Mouse (Mus musculus): Measurements from ENCODE around the gene Mast3. TPM values are rescaled to one million over a fixed set of nuclear protein-coding genes. Genes with fewer than 3 reads are reported as not detected.
A peak's percentile ranks its signal among the peaks of the same experiment; 100 is the strongest.

Mast3 gene
- total RNA-seq, 2 experiments from 2014 or later: 468 to 473 TPM

DNA sequence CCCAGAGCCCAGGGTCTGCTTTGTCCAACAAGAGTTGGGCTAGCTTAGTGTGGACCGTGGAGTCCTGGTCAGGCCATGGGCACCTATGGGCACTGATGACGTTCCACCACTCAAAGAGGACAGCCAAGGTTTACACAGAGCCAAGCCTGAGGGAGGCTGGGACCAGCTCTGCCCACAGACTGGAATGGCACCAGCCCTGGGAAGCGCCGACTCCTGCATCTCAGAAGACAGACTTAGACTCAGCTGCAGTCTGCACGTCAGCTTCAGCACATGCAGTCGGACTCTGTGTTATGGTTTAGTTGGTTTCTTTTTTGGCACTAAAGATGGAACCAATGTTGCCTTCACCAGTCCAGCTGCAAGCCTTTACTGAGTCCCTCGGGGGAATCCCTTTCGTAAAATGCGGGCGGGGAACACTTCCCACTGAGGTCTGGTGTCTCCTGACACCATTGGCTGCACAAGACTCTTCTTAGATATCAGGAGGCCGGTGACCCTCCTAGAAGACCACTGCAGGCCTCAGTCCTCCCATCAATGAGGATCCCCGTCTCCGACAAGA is 54.6 kb downstream of the Mast3 start:
- no peak for DNase-seq (ENCODE audit: low spot score in 2 of 2)
- TF ChIP-seq CTCF (conservative IDR thresholded peaks at IDR 0.05): no peak
- Histone ChIP-seq H3K4me3 (no peak overlapping the region), H3K27ac (no peak overlapping the region)

DNA sequence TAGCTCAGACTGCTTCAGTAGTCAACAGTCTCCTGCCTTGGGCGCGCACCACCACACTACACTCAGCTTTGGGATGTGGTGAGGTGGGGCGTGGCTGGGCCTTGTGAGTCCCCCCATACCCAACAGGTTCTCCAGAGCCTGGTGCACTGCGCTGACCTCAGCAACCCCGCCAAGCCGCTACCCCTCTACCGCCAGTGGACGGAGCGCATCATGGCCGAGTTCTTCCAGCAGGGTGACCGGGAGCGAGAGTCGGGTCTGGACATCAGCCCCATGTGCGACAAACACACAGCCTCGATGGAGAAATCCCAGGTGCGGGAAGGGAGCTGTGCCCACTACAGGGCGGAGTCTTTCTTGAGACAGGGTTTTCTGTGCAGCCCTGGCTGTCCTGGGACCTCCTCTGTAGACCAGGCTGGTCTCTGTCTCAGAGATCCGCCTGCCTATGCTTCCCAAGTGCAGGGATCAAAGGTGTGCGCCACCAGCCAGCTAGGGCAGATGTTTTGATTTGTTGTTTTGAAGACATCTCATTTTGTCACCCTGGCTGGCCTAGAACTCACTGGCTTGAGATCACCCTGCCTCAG is 55.7 kb downstream of the Mast3 start:
- no peak for DNase-seq (ENCODE audit: low spot score in 2 of 2)
- H3K27ac ChIP-seq: no peak overlapping the region
- no peak overlapping the region for H3K4me3 ChIP-seq
- no peak for TF ChIP-seq CTCF (conservative IDR thresholded peaks at IDR 0.05)

DNA sequence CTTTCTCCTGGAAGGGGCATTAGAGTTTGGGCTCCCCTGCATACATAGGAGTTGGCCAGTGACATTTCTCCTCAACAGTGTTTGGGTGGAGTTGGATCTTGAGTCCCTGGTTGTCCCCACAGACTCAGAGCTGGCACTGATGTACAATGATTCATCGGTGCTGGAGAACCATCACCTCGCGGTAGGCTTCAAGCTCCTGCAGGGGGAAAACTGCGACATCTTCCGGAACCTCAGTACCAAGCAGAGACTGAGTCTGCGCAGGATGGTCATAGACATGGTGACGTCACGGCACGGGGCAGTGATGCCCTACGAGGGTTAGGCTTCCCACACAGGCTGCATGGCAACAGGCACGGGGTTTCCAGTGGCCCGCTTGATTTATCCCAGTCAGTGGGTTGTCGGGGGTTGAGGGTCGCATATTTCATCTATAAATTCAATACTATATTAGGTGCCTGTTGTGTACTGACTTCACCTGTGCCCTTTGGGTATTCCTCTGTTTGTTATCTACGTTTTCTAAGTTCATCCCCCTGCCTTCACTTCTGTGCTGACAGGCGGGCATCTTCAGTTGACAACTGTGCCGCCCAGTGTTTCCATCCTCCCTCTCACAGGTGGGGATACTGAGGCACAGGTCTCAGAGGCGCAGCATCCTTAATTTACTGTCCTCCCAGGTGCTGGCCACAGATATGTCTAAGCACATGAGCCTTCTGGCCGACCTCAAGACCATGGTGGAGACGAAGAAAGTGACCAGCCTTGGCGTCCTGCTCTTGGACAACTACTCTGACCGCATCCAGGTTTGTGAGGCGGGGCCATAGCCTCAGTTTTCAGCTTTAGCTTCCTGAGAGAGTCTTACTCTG is 56.4 kb downstream of the Mast3 start:
- no peak for TF ChIP-seq CTCF (conservative IDR thresholded peaks at IDR 0.05)
- Histone ChIP-seq H3K4me3 (no peak overlapping the region), H3K27ac (no peak overlapping the region)
- DNase-seq (ENCODE audit: low spot score in 2 of 2): no peak

DNA sequence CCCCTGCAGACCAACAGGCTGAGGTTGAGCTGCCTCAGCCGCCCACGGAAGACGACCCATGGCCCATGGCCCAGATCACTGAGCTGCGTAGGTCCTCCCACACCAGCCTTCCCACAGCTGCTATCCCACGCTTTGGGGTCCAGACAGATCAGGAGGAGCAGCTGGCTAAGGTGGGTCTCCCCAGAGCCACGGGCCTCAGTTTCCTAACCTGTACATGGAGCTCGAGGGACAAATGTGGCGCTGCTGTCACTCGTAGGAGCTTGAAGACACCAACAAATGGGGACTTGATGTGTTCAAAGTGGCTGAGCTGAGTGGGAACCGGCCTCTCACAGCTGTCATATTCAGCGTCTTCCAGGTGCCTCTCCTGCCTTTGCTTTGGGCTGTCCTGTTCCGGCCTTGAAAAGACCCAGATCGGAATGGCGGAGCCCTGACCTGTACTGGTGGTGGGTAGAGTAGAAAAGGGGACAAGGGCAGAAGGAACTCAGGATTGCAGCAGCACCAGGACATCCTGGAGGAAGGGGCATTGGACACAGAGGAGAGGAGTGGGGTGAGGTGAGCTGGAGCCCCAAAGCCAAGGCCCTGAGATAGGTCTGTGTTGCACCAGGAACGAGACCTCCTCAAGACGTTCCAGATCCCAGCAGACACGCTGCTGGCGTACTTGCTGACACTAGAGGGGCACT is 57.5 kb downstream of the Mast3 start:
- Histone ChIP-seq H3K4me3 (no peak overlapping the region), H3K27ac (no peak overlapping the region)
- no peak for DNase-seq (ENCODE audit: low spot score in 2 of 2)
- no peak for TF ChIP-seq CTCF (conservative IDR thresholded peaks at IDR 0.05)

DNA sequence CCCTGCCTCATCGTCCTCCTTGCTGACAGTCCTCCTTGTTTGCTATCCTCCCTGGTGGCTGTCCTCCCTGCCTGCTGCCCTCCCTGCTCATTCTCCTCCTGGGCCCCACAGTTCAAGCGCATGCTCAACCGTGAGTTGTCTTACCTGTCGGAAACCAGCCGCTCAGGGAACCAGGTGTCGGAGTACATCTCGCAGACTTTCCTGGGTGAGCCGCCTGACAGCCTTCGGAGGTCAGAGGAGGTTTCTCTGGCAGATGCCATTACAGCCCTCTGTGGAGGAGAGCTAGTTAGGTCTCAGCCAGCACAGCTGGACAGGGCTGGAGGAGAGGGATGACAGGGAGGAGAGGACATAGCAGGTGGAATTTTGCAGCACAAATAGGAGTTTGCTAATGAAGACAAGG is 58.2 kb downstream of the Mast3 start:
- no peak overlapping the region for H3K27ac ChIP-seq
- DNase-seq (ENCODE audit: low spot score in 2 of 2): no peak
- no peak overlapping the region for H3K4me3 ChIP-seq
- TF ChIP-seq CTCF (conservative IDR thresholded peaks at IDR 0.05): no peak

DNA sequence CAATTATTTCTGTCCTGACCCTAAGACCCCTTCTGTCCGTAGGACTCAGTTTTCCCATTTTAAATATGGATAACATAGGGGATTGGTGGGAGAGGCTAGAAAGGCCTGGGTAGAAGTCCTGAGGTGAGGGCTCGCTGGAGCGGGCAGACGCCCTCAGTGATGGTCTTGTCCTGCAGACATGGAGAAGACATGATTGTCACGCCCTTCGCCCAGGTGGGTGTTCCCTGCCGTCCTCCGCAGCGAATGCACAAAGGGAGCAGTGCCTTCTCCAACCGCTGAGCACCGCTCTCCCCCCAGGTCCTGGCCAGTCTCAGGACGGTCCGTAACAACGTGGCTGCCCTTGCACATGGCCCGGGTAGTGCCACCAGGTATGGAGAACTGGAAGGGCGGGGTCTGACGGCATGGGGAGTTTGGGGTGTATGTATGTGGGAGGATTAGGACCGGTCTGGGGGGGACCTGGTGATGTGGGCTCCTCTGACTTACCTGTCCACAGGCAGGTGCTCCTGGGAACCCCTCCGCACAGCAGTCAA is 59.1 kb downstream of the Mast3 start:
- Histone ChIP-seq H3K27ac (no peak overlapping the region), H3K4me3 (no peak overlapping the region)
- TF ChIP-seq CTCF (conservative IDR thresholded peaks at IDR 0.05): no peak
- no peak for DNase-seq (ENCODE audit: low spot score in 2 of 2)

DNA sequence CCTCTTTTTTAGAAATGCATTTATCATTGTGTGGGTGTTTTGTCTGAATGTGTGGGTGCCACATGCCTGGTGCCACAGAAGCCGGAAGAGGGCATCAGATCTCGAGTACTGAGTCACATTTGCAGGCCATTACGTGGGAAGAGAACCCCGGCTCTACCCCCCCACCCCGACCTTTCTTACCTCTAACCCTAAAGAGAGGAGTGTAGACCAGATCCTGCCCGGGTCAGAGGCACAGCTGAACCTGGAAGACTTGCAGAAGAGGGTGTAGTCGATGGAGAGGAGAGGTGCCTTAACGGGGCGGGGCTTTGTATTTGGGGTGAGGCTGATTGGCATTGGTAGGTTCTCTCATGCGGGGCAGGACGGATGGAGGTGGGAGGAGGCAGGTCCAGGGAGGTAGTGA is 60.0 kb downstream of the Mast3 start:
- DNase-seq (ENCODE audit: low spot score in 2 of 2): no peak
- no peak for TF ChIP-seq CTCF (conservative IDR thresholded peaks at IDR 0.05)
- no peak overlapping the region; the same call in 1 of the 2 replicates for H3K4me3 ChIP-seq
- H3K27ac ChIP-seq: no peak overlapping the region

DNA sequence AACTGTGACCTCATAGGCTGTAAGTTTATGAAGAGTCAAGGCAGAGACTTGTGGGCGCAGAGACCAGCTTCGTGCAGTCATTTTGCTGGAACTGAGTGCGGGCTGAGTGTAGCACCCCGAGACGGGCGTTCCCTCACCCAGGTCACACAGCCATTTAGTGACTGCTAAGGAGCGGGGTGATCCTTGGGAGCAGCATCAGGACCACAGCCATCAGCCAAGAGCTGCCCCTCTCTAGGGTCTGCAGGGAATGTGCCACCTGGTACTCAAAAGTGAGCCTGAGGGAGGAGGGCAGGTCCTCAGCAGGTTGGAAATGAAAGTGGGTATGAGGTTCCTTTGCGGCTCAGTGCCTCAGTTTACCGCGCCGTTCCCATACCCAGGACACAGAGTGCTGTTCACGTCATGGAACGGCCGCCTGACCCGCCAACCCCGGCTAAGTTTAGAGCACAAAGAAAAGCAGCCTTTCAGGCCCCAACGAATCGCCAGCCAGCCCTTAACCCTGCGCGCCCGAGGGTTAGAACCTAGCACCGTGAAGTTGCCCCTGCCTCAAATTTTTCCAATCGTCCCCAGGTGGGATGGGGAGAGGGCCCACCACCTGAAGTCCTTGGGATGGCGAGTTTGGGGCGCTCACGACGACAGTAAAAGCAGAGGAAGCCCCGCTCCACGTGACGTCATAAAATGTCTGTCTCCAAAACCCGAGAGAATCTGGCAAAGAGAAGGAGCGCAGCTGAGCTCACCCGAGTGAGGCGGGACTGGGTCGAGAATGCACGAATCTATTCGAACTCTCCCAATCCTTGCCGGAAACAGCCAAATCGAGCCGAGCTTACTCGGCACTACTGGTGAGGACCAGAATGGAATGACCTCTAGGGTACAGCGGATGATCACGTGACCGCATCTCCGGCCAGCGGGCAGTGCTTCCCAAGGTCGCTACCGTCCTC is 60.9 kb downstream of the Mast3 start:
- DNase-seq (ENCODE audit: low spot score in 2 of 2): no peak
- no peak for TF ChIP-seq CTCF (conservative IDR thresholded peaks at IDR 0.05)
- Histone ChIP-seq H3K27ac (peak overlapping the region; percentile 36; the same call in 1 of the 2 replicates), H3K4me3 (peak overlapping the region; percentile 52)

DNA sequence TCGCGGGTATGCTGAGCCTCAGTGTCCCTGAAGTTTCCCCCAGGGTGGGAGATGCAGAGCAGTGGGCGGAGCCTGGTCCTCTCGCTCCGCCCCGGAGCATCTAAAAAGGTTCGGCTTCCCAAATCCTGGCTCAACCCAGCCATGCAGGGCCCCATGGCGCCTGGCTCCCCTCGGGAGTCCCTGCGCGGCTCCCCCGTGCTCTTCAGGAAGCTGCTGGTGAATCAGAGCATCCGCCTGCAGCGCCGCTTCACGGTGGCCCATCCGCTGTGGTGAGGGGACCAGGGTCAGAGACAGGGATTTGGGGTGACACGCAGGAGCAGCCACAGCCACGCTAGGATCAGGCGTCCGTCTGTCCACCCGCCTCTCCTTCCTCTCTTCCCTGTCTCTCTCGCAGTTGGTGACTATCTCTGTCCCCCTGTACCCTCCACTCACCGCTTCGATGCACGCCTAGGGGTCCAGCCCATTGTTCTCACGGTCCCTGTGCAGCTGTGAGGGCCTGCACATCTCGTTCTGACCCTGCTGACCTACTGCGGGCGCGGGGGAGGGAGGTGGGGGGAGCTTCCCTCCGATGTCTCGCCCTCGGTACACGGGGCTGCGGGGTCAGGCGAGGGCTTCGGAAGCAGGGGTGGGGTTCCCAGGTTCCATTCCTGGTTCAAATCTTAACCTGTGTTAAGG is 61.7 kb downstream of the Mast3 start:
- H3K4me3 ChIP-seq: peak overlapping the region; percentile 52; the same call in 1 of the 2 replicates
- H3K27ac ChIP-seq: 0 out of 2 replicates have a peak overlapping the region, but pooled peaks have one; percentile 36
- no peak for TF ChIP-seq CTCF (conservative IDR thresholded peaks at IDR 0.05)
- no peak for DNase-seq (ENCODE audit: low spot score in 2 of 2)

DNA sequence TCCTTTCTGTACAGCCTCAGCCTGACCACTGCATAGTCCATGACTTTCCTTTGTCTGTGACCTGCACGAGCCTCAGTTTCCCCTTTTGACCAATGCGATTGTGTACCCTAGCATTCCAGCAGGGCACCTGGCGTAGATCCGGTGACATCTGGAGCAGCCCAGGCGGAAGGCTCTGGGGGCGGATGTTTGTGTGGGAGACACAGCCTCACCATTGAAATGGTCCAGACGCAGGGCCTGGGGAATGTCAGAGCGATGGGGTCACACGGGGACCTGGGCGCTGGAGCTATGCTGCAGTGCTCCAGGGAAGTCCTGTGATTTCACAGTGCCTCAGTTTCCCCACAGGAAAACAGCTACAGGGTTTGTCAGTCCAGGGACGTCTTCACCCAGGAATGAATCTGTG is 62.7 kb downstream of the Mast3 start:
- Histone ChIP-seq H3K4me3 (no peak overlapping the region), H3K27ac (no peak overlapping the region)
- DNase-seq (ENCODE audit: low spot score in 2 of 2): no peak
- no peak for TF ChIP-seq CTCF (conservative IDR thresholded peaks at IDR 0.05)

DNA sequence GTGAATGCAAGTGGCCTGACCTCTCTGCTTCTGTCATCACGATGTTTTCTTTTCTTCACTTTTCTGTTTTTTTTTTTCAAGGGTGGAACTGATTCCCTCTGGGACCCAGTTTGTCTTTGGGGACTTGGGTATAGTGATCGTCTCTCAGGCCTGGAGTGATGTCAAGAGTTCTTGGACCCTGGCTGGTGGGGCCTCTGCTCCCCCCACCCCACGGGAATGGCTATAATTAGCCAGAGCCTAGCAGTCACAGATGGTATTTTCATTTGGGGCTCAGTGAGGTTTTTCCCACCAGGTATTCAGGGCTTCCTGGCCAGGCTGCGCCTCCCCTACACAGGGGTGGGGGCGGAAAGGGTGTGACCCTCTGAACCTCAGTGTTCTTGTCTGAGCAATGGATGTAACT is 63.2 kb downstream of the Mast3 start:
- DNase-seq (ENCODE audit: low spot score in 2 of 2): no peak
- no peak overlapping the region for H3K4me3 ChIP-seq
- H3K27ac ChIP-seq: no peak overlapping the region
- no peak for TF ChIP-seq CTCF (conservative IDR thresholded peaks at IDR 0.05)

All from layer of hippocampus, adult 2 months (tissue).